Mouse (Mus musculus): ENCODE results near the gene Gal3st2b. TPM values are rescaled to one million over a fixed set of nuclear protein-coding genes. Genes with fewer than 3 reads are reported as not detected.
"Not testable (repeated sequence)": the region's sequence is repeated elsewhere in the genome, so short reads cannot be mapped to it uniquely, and the experiment has no call there.

Gal3st2b gene
- polyA plus RNA-seq, 1 experiment from 2014 or later, result not detected

DNA sequence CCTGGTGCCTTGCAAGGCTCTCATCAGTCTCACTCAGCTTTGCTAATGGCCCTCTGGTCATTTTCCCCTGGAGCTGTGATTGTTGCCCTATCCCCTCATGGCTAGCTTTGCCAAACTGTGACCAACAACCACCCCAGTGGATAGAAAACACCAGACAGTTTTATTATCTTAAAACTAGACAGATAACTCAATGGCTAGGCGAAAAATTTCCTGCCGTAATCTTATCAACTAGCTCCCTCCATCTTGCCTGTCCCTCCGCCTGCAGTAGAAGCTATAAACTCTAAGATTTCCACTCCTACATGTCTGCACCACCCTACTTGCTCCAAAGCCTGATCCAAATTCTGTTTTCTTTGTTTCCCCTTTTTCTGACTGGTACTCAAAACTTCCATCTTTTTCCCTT, 68.1 kb downstream of the Gal3st2b start:
- WGBS, result 32% methylated on average over 3 of the region's 3 CpGs
- no peak overlapping the region for H3K4me2 ChIP-seq
- no peak overlapping the region for H3K27ac ChIP-seq (replicated peaks)
- no peaks in the 10 kb centered on the region for H3K27me3 ChIP-seq (replicated peaks)
- H3K4me1 ChIP-seq, result no peaks in the 10 kb centered on the region
- no peaks in the 10 kb centered on the region for H3K9me3 ChIP-seq
- H3K36me3 ChIP-seq, result no peaks in the 10 kb centered on the region
- no peak overlapping the region for H3K9ac ChIP-seq
- no peak for ATAC-seq (ENCODE audit: extremely low read depth, insufficient number of reproducible peaks, low FRiP score, low TSS enrichment)
- no peak overlapping the region for H3K4me3 ChIP-seq

- H3K27me3 ChIP-seq (replicated peaks), result no peaks in the 10 kb centered on the region
- H3K4me3 ChIP-seq, result no peak overlapping the region
- H3K27ac ChIP-seq (replicated peaks), result no peak overlapping the region
- H3K36me3 ChIP-seq, result no peaks in the 10 kb centered on the region
- H3K9ac ChIP-seq, result no peak overlapping the region
- no peaks in the 10 kb centered on the region for H3K4me1 ChIP-seq
- no peak overlapping the region for H3K4me2 ChIP-seq
- H3K9me3 ChIP-seq, result no peaks in the 10 kb centered on the region
- WGBS, result 31% methylated on average over 3 of the region's 3 CpGs
- no peak for ATAC-seq (ENCODE audit: extremely low read depth, insufficient number of reproducible peaks, low FRiP score, low TSS enrichment)
Observed at GRCm38 (mm10) chr1:93988786-93989185, 70.7 kb downstream of the Gal3st2b start.

GRCm38 (mm10) chr1:93990209-93990608, 72.1 kb downstream of the Gal3st2b start, which contains the start of gene Gal3st2c:
TSS of gene Gal3st2c (plus strand) at chr1:93990509.
- H3K9ac ChIP-seq; H3K4me2 ChIP-seq; H3K36me3 ChIP-seq; H3K9me3 ChIP-seq; H3K27ac ChIP-seq (replicated peaks); H3K27me3 ChIP-seq (replicated peaks); H3K4me1 ChIP-seq; ATAC-seq (ENCODE audit: extremely low read depth, insufficient number of reproducible peaks, low FRiP score, low TSS enrichment); H3K4me3 ChIP-seq: not testable (repeated sequence)
- WGBS, result 83% methylated on average over 7 of the region's 8 CpGs

DNA sequence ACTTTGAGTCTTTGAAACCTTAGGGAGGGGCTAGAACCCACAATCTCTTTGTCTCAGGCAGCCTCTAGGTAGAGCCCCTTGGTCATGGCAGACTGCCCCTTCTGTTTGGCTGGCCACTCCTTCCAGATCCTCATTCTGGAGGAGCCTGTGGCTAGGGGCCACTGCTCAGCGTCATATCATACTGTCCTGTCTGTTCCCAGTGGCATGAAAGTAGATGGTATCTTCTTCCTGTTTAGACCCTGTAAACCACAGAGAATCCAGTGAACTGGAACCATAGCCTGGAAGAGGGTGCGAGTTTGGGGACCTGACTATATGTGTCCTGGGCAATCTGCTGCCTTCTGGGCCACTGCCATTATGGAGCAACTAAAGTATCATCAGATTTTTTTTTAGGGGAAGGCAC, 73.0 kb downstream of the Gal3st2b start:
- not testable (repeated sequence) for H3K4me2 ChIP-seq; H3K9me3 ChIP-seq; ATAC-seq (ENCODE audit: extremely low read depth, insufficient number of reproducible peaks, low FRiP score, low TSS enrichment); H3K36me3 ChIP-seq; H3K9ac ChIP-seq; H3K4me1 ChIP-seq; H3K27ac ChIP-seq (replicated peaks); H3K27me3 ChIP-seq (replicated peaks); H3K4me3 ChIP-seq
- 70% methylated on average over 2 of the region's 2 CpGs for WGBS

DNA sequence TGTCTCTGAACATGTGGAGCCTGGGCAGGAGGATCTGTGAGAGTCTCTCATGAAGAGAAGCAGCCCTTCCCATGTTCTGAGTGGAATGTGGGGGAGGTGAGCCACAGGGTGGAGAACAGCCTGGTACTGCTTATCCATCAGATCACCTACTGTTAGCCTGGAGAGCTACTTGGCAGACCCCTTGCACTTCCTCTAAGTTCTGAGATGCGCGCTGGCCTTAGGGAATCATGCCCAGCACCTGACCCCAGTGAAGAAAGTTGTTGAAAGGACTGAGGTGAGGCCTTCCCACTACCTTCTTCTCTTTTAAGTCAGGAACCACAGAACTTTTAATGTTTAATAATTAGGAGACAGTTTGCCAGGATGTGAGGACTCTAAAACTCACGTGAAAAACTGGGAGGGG, 73.4 kb downstream of the Gal3st2b start:
- not testable (repeated sequence) for H3K4me2 ChIP-seq; H3K27me3 ChIP-seq (replicated peaks); H3K4me1 ChIP-seq; ATAC-seq (ENCODE audit: extremely low read depth, insufficient number of reproducible peaks, low FRiP score, low TSS enrichment); H3K36me3 ChIP-seq; H3K4me3 ChIP-seq; H3K9me3 ChIP-seq; H3K27ac ChIP-seq (replicated peaks); H3K9ac ChIP-seq
- WGBS, result 58% methylated on average over 3 of the region's 3 CpGs

Other genes with a start within 250 kb of the Gal3st2b start
- 40.2 and 51.6 TPM in 2 replicates for gene Bok, start 232.7 kb upstream of the Gal3st2b start, polyA plus RNA-seq (2015; fragmentation: Nextera tagmentation; extraction: Ambion mirVana)
- gene Atg4b, start 166.8 kb upstream of the Gal3st2b start, polyA plus RNA-seq (2015; fragmentation: Nextera tagmentation; extraction: Ambion mirVana), result 51.0 and 58.6 TPM in 2 replicates
- gene Thap4, start 163.4 kb upstream of the Gal3st2b start, polyA plus RNA-seq (2015; fragmentation: Nextera tagmentation; extraction: Ambion mirVana), result 50.8 and 54.4 TPM in 2 replicates
- gene Dtymk, start 116.4 kb upstream of the Gal3st2b start, polyA plus RNA-seq (2015; fragmentation: Nextera tagmentation; extraction: Ambion mirVana), result 154 and 178 TPM in 2 replicates
- 12.2 and 12.5 TPM in 2 replicates for gene Ing5, start 114.3 kb upstream of the Gal3st2b start, polyA plus RNA-seq (2015; fragmentation: Nextera tagmentation; extraction: Ambion mirVana)
- gene D2hgdh, start 93.4 kb upstream of the Gal3st2b start, polyA plus RNA-seq (2015; fragmentation: Nextera tagmentation; extraction: Ambion mirVana), result 12.5 and 13.0 TPM in 2 replicates
- gene Gal3st2, start 57.0 kb upstream of the Gal3st2b start, polyA plus RNA-seq (2015; fragmentation: Nextera tagmentation; extraction: Ambion mirVana), result 0.15 TPM in 1 of 2 replicates, not detected in the other
- not detected in 2 replicates for gene Gal3st2c, start 72.2 kb downstream of the Gal3st2b start, polyA plus RNA-seq (2015; fragmentation: Nextera tagmentation; extraction: Ambion mirVana)
- gene Neu4, start 102.1 kb downstream of the Gal3st2b start, polyA plus RNA-seq (2015; fragmentation: Nextera tagmentation; extraction: Ambion mirVana), result 0.09 TPM in 1 of 2 replicates, not detected in the other
- gene Pdcd1, start 134.2 kb downstream of the Gal3st2b start, polyA plus RNA-seq (2015; fragmentation: Nextera tagmentation; extraction: Ambion mirVana), result 0.19 and 0.43 TPM in 2 replicates

Measured in heart, embryonic 13.5 days (tissue).